Mouse (Mus musculus) heart, adult 9 months (tissue): ENCODE data around the gene Gm45753.
A peak's percentile ranks its signal among the peaks of the same experiment; 100 is the strongest.
"Not testable (repeated sequence)": the region's sequence is repeated elsewhere in the genome, so short reads cannot be mapped to it uniquely, and the experiment has no call there.

Experiments
- DNase-seq, 2 experiments: peaks; one replicate each; pipeline ENCODE4 v3.0.0; 2022; ENCODE audit warnings: low spot score in 2 of 2

Gene Gm45753

DNA sequence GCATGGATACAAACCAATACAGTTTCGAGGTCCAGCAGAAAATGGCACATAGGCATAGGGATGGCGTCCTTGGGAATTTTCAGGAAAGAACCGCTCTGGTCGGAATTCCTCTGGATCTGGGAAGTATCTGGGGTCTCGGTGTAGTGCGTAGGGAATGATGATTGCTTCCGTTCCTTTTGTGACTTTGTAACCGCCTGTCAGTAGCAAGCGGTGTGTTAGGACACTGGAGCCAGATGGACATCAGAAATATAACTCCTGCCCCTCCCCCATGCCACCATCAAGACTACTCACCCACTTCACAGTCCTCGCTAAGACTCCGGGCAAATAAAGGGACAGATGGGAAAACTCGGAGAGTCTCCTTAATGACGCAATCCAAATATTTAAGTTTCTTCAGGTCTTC, at the start of gene Gm45753:
Gene Gm45753 (minus strand): TSS at position 101 of the 400 bp plus-strand sequence.
- no peak for DNase-seq

GRCm38 (mm10) chr8:45355809-45356208, 47.5 kb upstream of the Gm45753 start:
- no peak for DNase-seq

GRCm38 (mm10) chr8:45345031-45345430, 36.8 kb upstream of the Gm45753 start:
- peak; percentile 10 to 53 for DNase-seq

- no peak for DNase-seq
These were observed 36.0 kb upstream of the Gm45753 start for GRCm38 (mm10) chr8:45344298-45344697.

- no peak for DNase-seq
These were observed 33.7 kb upstream of the Gm45753 start for GRCm38 (mm10) chr8:45341630-45342628.

DNA sequence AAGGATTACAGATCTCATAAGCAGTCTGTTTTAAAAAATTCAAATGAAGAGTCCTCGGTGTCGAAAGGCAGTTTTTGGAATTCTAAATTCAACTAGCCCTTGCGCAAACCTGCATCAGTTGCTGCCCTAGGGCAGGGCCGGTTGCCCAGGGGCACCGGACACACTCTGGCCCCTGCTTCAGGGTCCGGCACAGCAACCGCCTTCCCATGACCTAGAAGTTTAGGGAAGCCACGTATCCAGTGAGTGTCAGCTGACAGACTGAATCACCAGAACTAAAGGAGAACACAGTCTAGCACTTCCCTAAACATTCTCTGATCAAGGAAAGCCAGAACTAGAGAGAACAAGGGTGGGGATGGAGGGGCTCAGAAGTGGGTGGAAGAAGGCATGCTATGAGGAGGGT, 25.2 kb upstream of the Gm45753 start:
- DNase-seq: peak; percentile 29 to 38

DNA sequence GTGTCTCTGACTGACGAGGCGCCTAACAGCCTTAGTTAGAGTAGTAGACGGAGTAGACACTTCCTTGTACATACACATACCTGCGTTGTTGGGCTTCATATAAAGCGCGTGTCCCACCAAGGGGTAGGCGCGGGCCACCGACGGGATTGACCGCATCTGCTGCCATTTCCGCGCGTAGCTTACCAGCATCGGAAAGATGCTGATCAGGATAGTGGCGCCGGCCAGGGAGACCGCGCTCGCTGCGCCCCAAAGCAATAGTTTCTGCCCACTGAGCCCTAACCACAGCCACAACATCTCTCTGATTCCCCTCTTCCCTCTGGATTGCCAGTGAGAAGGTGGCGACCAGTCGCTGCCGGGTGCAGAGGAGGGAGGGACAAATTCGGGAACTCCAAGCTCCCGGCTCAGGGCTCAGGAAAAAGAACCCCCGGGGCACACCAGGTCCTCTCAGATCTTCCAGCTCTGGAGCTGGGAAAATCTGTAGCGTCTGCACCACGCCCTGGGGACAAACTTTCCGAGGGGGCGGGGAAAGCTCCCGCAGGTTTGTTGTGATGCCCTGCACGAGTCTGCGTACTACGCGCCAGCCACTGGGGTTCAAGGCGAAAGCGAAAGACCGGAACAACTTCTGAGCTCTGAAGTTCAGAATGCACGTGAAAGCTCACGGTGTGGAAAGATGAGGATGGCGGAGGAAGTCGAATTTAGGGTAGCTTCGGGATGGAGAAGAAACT, 24.6 kb upstream of the Gm45753 start, which contains the start of gene Cyp4v3:
Gene Cyp4v3 (minus strand): TSS at position 532 of the 725 bp plus-strand sequence.
- DNase-seq: peak; percentile 77 to 81

DNA sequence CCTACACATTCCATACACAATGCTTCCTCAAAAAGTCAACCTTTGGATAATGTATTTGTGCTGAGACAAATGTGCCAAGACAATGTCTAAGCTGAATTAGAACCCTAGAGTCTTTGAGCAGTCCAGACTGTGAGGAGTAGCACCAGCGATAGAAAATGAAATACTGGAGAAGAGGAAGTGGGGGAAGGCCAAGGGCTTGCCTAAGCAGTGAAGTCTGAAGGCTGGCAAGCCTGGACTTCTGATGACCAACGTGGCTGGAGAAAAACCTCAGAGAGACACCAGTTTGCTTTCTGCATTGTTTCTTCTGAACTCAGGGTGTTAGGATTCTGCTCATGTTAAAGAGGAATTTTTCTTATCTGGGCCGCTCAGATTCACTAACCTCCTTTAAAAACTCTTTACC, 22.6 kb upstream of the Gm45753 start:
- no peak for DNase-seq

- DNase-seq: peak; percentile 12 to 24
These were observed 21.1 kb upstream of the Gm45753 start for GRCm38 (mm10) chr8:45329206-45329980.

DNA sequence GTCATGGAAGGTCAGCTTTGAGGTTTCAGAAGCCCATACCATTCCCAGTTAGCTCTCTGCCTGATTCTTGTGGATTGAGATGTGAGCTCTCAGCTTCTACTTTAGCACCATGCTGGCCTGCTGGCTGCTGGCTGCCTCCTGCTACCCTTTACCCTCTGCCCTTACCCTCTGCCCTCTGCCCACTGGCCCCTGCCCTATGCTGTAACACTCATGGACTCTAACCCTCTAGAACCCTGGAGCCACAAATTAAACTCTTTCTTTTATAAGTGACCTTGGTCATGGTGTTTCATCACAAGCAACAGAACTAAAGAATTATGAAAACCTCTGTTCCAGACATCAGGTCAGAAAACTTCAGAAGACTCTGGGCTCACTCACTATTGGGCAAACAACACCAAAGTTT, 18.8 kb upstream of the Gm45753 start:
- DNase-seq: not testable (repeated sequence)

- DNase-seq: no peak
These were observed 15.9 kb upstream of the Gm45753 start for GRCm38 (mm10) chr8:45324151-45324550.

DNA sequence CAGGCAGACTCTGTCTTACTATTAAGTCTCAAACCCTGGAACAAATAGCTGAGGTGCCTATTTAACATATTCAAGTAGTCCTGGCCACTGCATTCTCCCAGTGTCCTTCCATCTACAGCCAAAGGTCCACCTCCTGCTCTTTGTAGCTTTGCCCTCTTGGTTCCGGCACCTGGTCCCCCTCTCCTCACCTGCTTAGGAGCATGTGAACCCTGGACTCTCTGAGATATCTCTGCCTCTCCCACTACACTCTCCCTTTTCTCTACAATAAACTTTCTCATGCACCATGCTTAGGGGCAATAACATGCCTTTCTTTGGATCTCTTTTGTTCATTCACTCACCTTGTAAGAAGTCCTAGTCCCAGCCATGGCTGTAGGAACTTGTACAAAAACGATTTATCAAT, 13.1 kb upstream of the Gm45753 start:
- DNase-seq: no peak

DNA sequence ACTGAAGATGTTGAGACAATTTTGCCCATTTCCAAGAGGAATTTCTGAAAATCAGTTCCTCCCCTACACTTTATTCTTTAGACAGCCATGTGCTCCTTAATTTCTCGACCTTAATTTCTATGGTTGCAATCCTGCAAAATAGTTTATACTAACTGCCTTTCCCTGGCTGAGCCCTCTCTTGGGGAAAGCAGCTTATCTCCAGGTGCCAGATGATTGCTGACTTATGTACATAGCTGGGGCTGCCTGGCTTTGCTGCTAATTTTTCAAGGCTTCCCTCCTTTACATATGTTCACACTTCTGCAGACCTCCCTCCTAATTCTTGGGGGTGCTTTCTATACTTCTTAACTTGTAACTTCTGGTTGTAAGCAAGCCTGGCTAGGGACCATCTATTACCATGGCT, 12.7 kb upstream of the Gm45753 start:
- no peak for DNase-seq

DNA sequence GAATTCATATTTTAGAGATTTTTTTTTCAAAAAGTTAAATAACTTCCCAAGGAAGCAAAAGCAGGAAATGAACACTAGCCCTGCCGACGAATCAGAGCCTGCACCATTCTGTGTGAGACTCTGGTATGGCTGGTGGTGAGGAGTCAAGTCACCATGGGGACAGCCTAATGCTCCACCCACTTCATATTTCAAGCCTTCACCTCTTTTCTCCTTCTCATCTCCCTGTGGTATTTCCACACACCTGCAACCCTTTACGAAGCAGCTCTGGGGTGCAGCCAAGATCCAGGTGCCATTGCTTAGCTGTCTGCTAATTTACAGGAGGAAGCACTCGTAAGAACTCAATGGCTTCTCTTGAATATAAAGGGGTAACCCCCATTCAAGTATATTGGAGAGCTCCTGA, 2.7 kb upstream of the Gm45753 start:
- no peak for DNase-seq

DNA sequence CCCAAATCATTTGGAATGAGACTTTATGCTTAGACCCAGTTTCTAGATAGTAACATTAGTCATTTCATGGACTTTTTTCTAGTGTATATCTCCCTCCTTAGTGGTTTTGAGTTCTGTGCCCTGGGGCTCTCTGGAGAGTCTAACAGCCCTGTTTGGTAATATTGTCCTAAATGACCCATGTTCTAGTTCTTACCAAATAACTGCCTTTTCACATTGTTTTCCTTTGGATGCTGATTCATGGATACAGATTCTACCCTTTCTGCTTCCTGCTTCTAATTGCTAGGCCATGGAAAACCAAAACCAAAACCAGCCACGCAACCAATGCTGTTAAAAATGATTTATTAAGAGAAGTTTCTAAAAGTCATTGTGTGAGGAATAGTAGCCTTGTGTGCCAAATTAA, 2.8 kb downstream of the Gm45753 start:
- DNase-seq: no peak

DNA sequence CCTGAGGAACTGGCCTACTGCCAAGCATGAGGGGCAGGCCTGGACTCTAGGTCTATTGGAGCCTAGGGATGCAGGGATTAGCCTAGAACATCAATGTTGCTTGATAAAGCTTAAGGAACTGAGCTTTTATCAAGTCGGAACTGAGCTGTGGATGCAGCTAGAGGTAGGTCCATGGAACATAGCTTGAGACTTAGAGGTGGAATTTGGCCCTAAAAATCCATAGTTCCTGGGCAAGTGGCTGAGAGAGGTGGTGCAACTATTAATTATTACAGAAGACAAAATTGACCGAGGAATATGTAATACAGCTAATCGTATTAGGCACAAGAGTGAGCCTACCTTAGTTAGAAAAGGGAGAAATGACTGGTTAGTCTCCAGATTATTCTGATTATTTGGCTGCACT, 3.9 kb downstream of the Gm45753 start:
- no peak for DNase-seq

GRCm38 (mm10) chr8:45302390-45302789, 5.9 kb downstream of the Gm45753 start:
- no peak for DNase-seq

DNA sequence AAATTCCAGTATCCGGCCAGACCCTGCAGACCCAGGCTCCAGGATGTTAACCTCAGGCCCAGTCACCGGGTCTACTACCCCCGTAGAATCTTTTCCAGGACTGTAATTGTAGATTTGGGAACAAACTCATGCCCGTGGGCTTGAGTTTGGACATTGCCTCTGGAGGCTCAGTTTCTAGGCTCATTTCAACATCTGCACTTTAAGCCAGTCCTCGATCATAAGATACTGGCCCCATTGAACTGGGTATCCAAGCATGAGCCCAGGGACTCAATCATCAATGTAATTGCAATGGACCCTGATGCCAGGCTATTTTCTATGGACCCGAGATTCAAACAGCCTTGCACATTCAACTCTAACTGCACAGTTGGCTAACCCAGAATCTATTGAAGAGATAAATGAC, 13.0 kb downstream of the Gm45753 start:
- no peak for DNase-seq

- no peak for DNase-seq
These were observed 13.6 kb downstream of the Gm45753 start, which contains the start of gene Klkb1 for GRCm38 (mm10) chr8:45294687-45295086. Gene Klkb1 (minus strand): TSS chr8:45294859.

DNA sequence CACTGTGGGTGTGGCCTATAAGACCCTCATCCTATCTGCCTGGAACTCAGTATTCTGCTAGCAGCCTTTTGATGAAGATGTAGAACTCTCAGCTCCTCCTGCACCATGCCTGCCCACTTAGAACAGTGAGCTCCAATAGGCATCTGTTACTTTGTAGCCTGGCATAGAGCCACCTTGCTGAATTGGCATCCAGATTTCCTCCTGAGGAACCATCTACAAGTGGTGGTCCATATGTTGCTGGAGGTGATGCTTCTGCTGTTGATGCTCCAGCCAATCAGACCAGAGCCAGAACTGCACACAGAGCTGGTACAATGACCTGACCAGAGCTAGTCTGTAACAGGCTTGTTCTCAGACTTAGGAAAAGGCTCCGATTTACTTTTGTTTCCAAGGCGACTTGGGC, 16.5 kb downstream of the Gm45753 start:
- no peak for DNase-seq

- no peak for DNase-seq
These were observed 26.6 kb downstream of the Gm45753 start for GRCm38 (mm10) chr8:45281630-45282029.

GRCm38 (mm10) chr8:45277453-45277852, 30.8 kb downstream of the Gm45753 start:
- DNase-seq: no peak
